Mouse (Mus musculus) lung, embryonic 14.5 days (tissue): Measurements from ENCODE around the gene Ripor2. TPM values are rescaled to one million over a fixed set of nuclear protein-coding genes. Genes with fewer than 3 reads are reported as not detected.

Experiments
- ATAC-seq: fragments of 200-750 bp; cut with Nextera tagmentation; 2 replicates; pipeline ENCODE4 v1.8.0; 2017; ENCODE audit warnings: mild to moderate bottlenecking, moderate TSS enrichment, moderate library complexity; ENCODE audit not compliant: insufficient read depth
- DNase-seq: peaks from one replicate; pipeline ENCODE4 v3.0.0-alpha.2; 2015
- H3K27ac ChIP-seq: fragments of 300-500 bp; sonication (generic); 2 replicates; pipeline ENCODE4 v1.5.1; 2014; ENCODE audit warnings: low read depth, mild to moderate bottlenecking, moderate library complexity
- H3K27me3 ChIP-seq: fragments of 300-500 bp; sonication (generic); 2 replicates; pipeline ENCODE4 v1.6.1; 2014; ENCODE audit warnings: low read length, control low read depth; ENCODE audit not compliant: insufficient read depth
- H3K36me3 ChIP-seq: fragments of 300-500 bp; sonication (generic); 2 replicates; pipeline ENCODE4 v1.6.1; 2014; ENCODE audit warnings: control low read depth; ENCODE audit not compliant: insufficient read depth
- H3K4me1 ChIP-seq: fragments of 300-500 bp; sonication (generic); 2 replicates; pipeline ENCODE4 v1.6.1; 2014; ENCODE audit warnings: antibody characterized with exemption, control low read depth; ENCODE audit not compliant: insufficient read depth
- H3K4me2 ChIP-seq: fragments of 300-500 bp; sonication (generic); 2 replicates; pipeline ENCODE4 v1.6.1; 2014; ENCODE audit warnings: mild to moderate bottlenecking
- H3K4me3 ChIP-seq: fragments of 300-500 bp; sonication (generic); 2 replicates; pipeline ENCODE4 v1.5.1; 2014; ENCODE audit warnings: low read depth, low read length
- H3K9ac ChIP-seq: fragments of 300-500 bp; sonication (generic); 2 replicates; pipeline ENCODE4 v1.6.1; 2014
- H3K9me3 ChIP-seq: fragments of 300-500 bp; sonication (generic); 2 replicates; pipeline ENCODE4 v1.6.1; 2016; ENCODE audit warnings: low read depth, low read length, control low read depth
- CTCF ChIP-seq: IDR thresholded peaks from 2 replicates; pipeline ENCODE4 v1.5.1; 2016; ENCODE audit warnings: antibody characterized with exemption, low read depth
- WGBS: fragments of 180-500 bp; shearing (Covaris S2); extraction: QIAGEN DNeasy Blood & Tissue Kit; methylation state at CpG from one replicate; pipeline ENCODE4 v1.1.7; 2014; 5-methylcytosine and 5-hydroxymethylcytosine counted together
- polyA plus RNA-seq: library from polyadenylated mRNA; unstranded; fragments of >200 nt; fragmentation: Nextera tagmentation; extraction: Ambion mirVana; gene quantifications from 2 replicates; pipeline ENCODE4 v1.2.1, GENCODE M21; 2014

Gene Ripor2
- polyA plus RNA-seq, 1 experiment from 2014 or later: 5.6 TPM

- Histone ChIP-seq H3K36me3 (no peaks in the 10 kb centered on the region), H3K27ac (no peak overlapping the region), H3K4me3 (no peak overlapping the region), H3K27me3 (no peaks in the 10 kb centered on the region), H3K4me2 (no peak overlapping the region), H3K4me1 (no peaks in the 10 kb centered on the region), H3K9ac (no peak overlapping the region), H3K9me3 (no peaks in the 10 kb centered on the region)
- WGBS: 74% methylated on average over 5 of the region's 5 CpGs
- DNase-seq (no peak), ATAC-seq (no peak)
- TF ChIP-seq CTCF: no peak
These were observed 103.9 kb downstream of the Ripor2 start for GRCm38 (mm10) chr13:24685846-24686245.

DNA sequence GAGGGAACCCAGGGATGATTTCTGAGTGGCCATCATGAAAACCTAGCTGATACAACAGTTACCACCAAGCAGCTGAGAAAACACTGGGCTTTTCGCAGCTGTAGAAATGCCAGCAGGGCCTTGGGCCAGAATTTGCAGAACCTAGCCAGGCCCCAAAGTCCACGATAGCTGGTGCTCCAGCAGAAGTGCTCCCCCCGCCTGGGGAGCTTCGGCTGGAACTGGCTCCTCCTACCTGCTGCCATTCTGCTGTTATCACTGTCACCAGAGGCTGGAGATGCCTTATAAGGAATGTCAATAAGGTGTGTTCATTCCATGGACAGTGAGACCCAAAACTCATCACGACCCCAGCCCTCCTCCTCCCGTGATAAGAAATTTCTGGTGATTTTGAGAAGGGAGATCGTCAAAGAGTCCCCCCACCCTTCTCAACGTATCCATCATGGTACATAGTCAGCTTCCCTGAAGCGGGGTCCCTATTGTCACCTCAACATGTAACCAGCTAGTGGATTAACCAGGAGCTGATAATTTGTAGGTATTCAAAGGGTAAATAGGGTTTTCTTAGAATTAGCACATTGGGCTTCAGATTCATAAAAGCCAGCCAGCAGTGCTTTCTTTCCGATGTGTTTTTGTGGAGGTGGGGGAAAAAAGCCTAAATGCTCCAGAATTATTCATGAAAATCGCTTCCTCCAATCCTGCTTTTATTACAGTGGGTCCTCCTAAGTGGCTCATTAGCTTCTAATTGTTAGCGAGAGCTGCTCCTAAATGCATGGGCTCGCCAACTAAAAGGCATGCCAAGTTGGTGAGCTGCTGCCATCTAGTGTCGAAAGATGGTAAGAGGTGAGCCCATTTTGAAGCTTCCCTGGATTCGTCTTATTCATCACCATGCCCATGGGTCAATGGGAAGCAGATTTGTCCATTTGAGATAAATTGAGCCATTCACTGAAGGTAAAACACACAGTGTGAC is 105.0 kb downstream of the Ripor2 start:
- H3K9ac ChIP-seq: no peak overlapping the region
- TF ChIP-seq CTCF: peak; percentile 98
- no peak overlapping the region for H3K4me2 ChIP-seq
- no peaks in the 10 kb centered on the region for H3K9me3 ChIP-seq
- no peaks in the 10 kb centered on the region for H3K27me3 ChIP-seq
- DNase-seq (peak; percentile 96), ATAC-seq (peak; percentile 35; the same call in 1 of the 2 replicates)
- no peak overlapping the region for H3K27ac ChIP-seq
- H3K4me3 ChIP-seq: no peak overlapping the region
- no peaks in the 10 kb centered on the region for H3K4me1 ChIP-seq
- no peaks in the 10 kb centered on the region for H3K36me3 ChIP-seq
- 30% methylated on average over 15 of the region's 15 CpGs for whole genome bisulfite sequencing

DNA sequence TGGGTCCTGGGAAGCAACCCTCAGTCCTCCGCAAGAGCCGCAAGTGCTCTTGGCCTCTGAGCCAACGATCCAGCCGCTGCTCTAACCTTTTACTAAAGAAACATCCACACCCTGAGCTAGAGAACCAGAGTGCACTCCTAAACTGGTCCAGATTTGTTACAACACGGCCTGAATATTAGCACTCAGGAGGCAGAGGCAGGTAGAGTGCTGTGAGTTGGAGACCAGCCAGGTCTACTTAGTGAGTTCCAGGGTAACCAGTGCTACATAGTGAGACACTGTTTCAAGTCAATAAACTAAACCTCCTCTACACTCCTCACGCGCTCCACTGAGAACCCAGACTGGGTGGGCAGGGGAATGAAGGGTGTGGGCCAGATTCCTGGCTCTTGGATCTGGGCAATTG is 111.3 kb downstream of the Ripor2 start:
- no peaks in the 10 kb centered on the region for H3K36me3 ChIP-seq
- no peaks in the 10 kb centered on the region for H3K4me1 ChIP-seq
- H3K9ac ChIP-seq: no peak overlapping the region
- no peaks in the 10 kb centered on the region for H3K27me3 ChIP-seq
- TF ChIP-seq CTCF: no peak
- WGBS: 83% methylated on average over 7 of the region's 7 CpGs
- H3K9me3 ChIP-seq: no peaks in the 10 kb centered on the region
- ATAC-seq (no peak), DNase-seq (no peak)
- no peak overlapping the region for H3K4me2 ChIP-seq
- no peak overlapping the region for H3K27ac ChIP-seq
- no peak overlapping the region for H3K4me3 ChIP-seq

DNA sequence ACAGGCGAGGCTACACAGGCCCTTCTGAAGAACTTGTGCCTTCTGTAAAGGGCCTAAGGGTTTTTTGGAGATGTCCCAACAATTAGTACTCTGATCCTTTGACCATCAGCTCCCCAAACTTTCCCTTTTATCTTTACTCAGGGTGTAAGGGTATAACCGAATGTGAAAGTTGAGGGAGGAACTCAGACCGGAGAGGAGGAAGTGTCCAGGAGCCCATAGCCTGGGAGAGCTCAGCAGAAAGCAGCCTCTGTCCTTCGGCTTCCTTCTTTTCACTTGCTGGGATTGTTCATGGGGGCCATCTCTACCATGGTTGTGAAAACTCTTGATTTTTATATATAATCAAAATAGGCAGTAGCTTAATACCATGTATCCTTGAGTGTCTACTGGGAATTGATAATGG is 116.8 kb downstream of the Ripor2 start:
- H3K36me3 ChIP-seq: no peaks in the 10 kb centered on the region
- no peak for TF ChIP-seq CTCF
- no peak overlapping the region for H3K27ac ChIP-seq
- WGBS: 84% methylated on average over 4 of the region's 4 CpGs
- H3K4me3 ChIP-seq: no peak overlapping the region
- no peaks in the 10 kb centered on the region for H3K9me3 ChIP-seq
- ATAC-seq (no peak), DNase-seq (no peak)
- H3K9ac ChIP-seq: no peak overlapping the region
- no peaks in the 10 kb centered on the region for H3K27me3 ChIP-seq
- H3K4me1 ChIP-seq: no peaks in the 10 kb centered on the region
- no peak overlapping the region for H3K4me2 ChIP-seq

- 62% methylated on average over 5 of the region's 5 CpGs for WGBS
- H3K27me3 ChIP-seq: no peaks in the 10 kb centered on the region
- no peaks in the 10 kb centered on the region for H3K36me3 ChIP-seq
- H3K9ac ChIP-seq: no peak overlapping the region
- no peak overlapping the region for H3K27ac ChIP-seq
- H3K4me1 ChIP-seq: no peaks in the 10 kb centered on the region
- TF ChIP-seq CTCF: no peak
- no peaks in the 10 kb centered on the region for H3K9me3 ChIP-seq
- ATAC-seq: no peak
- H3K4me2 ChIP-seq: no peak overlapping the region
- no peak for DNase-seq
- no peak overlapping the region for H3K4me3 ChIP-seq
These were observed 120.1 kb downstream of the Ripor2 start for GRCm38 (mm10) chr13:24702128-24702527.

GRCm38 (mm10) chr13:24709656-24710396 is 127.8 kb downstream of the Ripor2 start:
- H3K4me2 ChIP-seq: no peak overlapping the region
- H3K36me3 ChIP-seq: no peaks in the 10 kb centered on the region
- H3K9me3 ChIP-seq: no peaks in the 10 kb centered on the region
- no peak for TF ChIP-seq CTCF
- peak overlapping the region; percentile 26 for H3K27ac ChIP-seq
- 66% methylated on average over 12 of the region's 12 CpGs for WGBS
- DNase-seq (peak; percentile 25), ATAC-seq (no peak)
- no peaks in the 10 kb centered on the region for H3K27me3 ChIP-seq
- H3K4me1 ChIP-seq: 0 out of 2 replicates have a peak, but pooled peaks cover 2% of the 10 kb centered on the region
- H3K4me3 ChIP-seq: no peak overlapping the region
- H3K9ac ChIP-seq: no peak overlapping the region

GRCm38 (mm10) chr13:24710968-24711367 is 129.0 kb downstream of the Ripor2 start:
- H3K27me3 ChIP-seq: no peaks in the 10 kb centered on the region
- ATAC-seq (no peak), DNase-seq (no peak)
- H3K4me2 ChIP-seq: no peak overlapping the region
- H3K36me3 ChIP-seq: no peaks in the 10 kb centered on the region
- no peak overlapping the region for H3K4me3 ChIP-seq
- H3K27ac ChIP-seq: no peak overlapping the region
- WGBS: 58% methylated on average over 7 of the region's 7 CpGs
- no peak overlapping the region for H3K9ac ChIP-seq
- no peaks in the 10 kb centered on the region for H3K9me3 ChIP-seq
- peaks cover 2% of the 10 kb centered on the region; the same call in 1 of the 2 replicates for H3K4me1 ChIP-seq
- TF ChIP-seq CTCF: no peak
